Comparison of ENCODE assay signal across 8 mouse cellular contexts in the genomic region with DNA sequence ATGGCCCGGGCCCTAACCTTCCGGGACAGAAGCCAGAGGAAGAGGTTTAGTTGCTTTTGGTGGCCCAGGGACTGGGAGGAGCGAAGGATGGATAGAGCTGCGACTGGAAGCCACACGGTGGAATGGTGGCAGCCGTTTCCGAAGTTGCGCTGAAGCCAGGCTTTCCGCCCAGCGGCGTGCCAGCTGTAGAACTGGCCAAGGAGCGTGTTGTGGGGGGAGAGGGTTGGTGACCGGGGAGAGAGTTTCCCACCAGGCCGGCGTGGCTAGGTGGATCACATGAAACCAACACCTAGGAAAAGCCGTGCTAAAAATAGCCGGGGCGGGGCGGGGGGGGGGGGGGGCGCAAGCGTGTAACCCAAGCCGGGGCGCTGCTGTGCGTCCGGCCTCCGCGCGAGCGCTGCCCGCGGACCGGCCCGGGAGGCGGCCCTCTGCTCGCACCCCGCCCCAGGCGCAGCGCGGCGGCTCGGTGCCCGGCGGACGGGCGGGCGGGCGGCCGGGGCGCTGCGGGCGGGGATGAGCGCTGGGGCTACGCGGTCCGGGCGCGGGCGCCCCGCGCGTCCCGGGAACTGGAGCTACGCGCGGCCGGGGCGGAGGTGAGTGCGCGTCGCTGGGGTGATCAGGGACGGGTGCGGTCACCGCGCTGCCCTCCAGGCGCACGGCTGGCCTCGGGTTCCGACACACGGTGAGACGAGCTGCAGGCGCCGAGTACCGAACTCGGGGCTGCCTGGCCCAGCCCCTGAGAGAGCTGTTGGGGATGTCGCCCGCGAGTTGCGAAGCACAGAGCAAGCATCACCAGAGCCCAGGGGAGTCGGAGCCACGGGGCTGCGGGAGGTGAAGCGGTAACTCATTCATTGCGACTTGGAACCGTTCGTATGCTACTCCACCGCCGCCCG. TPM values are rescaled to one million over a fixed set of nuclear protein-coding genes. Genes with fewer than 3 reads are reported as not detected.
DNase-seq lines count a peak whose midpoint lies in the region; ATAC-seq and TF ChIP-seq lines count a peak whose summit lies in the region.

No protein-coding gene starts in this region.

- H3K4me2 ChIP-seq in forebrain, embryonic 12.5 days: peak overlapping the region; percentile 95
- peak overlapping the region; percentile 95 for H3K4me2 ChIP-seq in hindbrain, embryonic 12.5 days (replicated peaks)
- H3K4me2 ChIP-seq in liver, postnatal 0 days (ENCODE audit: low read depth, low read length): peak overlapping the region; percentile 73
- H3K4me2 ChIP-seq in stomach, embryonic 14.5 days (replicated peaks; ENCODE audit: low read depth, low read length): peak overlapping the region; percentile 67

- peak; percentile 14 to 31 for DNase-seq in left cerebral cortex, adult 18-20 months (ENCODE audit: low spot score in 2 of 2)
- DNase-seq in left cerebral cortex, postnatal 4 days: no peak
- peak; percentile 44 to 69 for DNase-seq in adrenal gland, postnatal 36 days
- no peak for DNase-seq in liver, postnatal 0 days
- no peak for DNase-seq in retina, embryonic 14.5 days (ENCODE audit: low spot score)

- peak overlapping the region; percentile 53 for H3K4me3 ChIP-seq in forebrain, embryonic 12.5 days (replicated peaks)
- H3K4me3 ChIP-seq in hindbrain, embryonic 12.5 days: peak overlapping the region; percentile 51
- peak overlapping the region; percentile 45 for H3K4me3 ChIP-seq in liver, postnatal 0 days (ENCODE audit: low read depth, low read length)
- peak overlapping the region; percentile 39 for H3K4me3 ChIP-seq in stomach, embryonic 14.5 days (ENCODE audit: low read depth, low read length)

- H3K36me3 ChIP-seq in forebrain, embryonic 12.5 days (replicated peaks): no peaks in the 10 kb centered on the region
- no peaks in the 10 kb centered on the region for H3K36me3 ChIP-seq in hindbrain, embryonic 12.5 days
- H3K36me3 ChIP-seq in liver, postnatal 0 days (replicated peaks; ENCODE audit: insufficient read depth, low read length): no peaks in the 10 kb centered on the region
- no peaks in the 10 kb centered on the region for H3K36me3 ChIP-seq in stomach, embryonic 14.5 days (ENCODE audit: control insufficient read depth, insufficient read depth, low read length)

- no peak for TF ChIP-seq EP300 in liver, postnatal 0 days (IDR thresholded peaks at IDR 0.05; ENCODE audit: low read depth)

- no peaks in the 10 kb centered on the region for H3K9me3 ChIP-seq in forebrain, embryonic 12.5 days
- no peaks in the 10 kb centered on the region for H3K9me3 ChIP-seq in hindbrain, embryonic 12.5 days (replicated peaks)
- no peaks in the 10 kb centered on the region for H3K9me3 ChIP-seq in liver, postnatal 0 days (ENCODE audit: low read length)
- H3K9me3 ChIP-seq in stomach, embryonic 14.5 days (ENCODE audit: control insufficient read depth, low read depth, low read length): no peaks in the 10 kb centered on the region

- WGBS in forebrain, embryonic 12.5 days: 1% methylated on average over 68 of the region's 98 CpGs
- WGBS in hindbrain, embryonic 12.5 days: 2% methylated on average over 67 of the region's 98 CpGs
- WGBS in liver, postnatal 0 days (ENCODE audit: insufficient replicate concordance): 2% methylated on average over 59 of the region's 98 CpGs
- WGBS in stomach, embryonic 14.5 days: 1% methylated on average over 74 of the region's 98 CpGs

- TF ChIP-seq CTCF in liver, postnatal 0 days (IDR thresholded peaks at IDR 0.05; ENCODE audit: low read depth): no peak

- H3K4me1 ChIP-seq in forebrain, embryonic 12.5 days: peaks cover 29% of the 10 kb centered on the region
- peaks cover 36% of the 10 kb centered on the region for H3K4me1 ChIP-seq in hindbrain, embryonic 12.5 days
- peaks cover 3% of the 10 kb centered on the region; the same call in 1 of the 2 replicates for H3K4me1 ChIP-seq in liver, postnatal 0 days (ENCODE audit: insufficient read depth)
- peaks cover 8% of the 10 kb centered on the region for H3K4me1 ChIP-seq in stomach, embryonic 14.5 days (ENCODE audit: control insufficient read depth, insufficient read depth, low read length)

- intact Hi-C loops in left cerebral cortex, postnatal 4 days (cut with DNase I): no loop called here

- ATAC-seq in forebrain, embryonic 12.5 days (ENCODE audit: low FRiP score): peak; percentile 44
- peak; percentile 21; the same call in 1 of the 2 replicates for ATAC-seq in hindbrain, embryonic 12.5 days (ENCODE audit: low FRiP score)
- peak; percentile 13 for ATAC-seq in liver, postnatal 0 days
- peak; percentile 28 for ATAC-seq in stomach, embryonic 14.5 days (ENCODE audit: insufficient number of reproducible peaks, insufficient read depth, low FRiP score, low read depth)

- peak overlapping the region; percentile 48 for H3K9ac ChIP-seq in forebrain, embryonic 12.5 days
- peak overlapping the region; percentile 70 for H3K9ac ChIP-seq in hindbrain, embryonic 12.5 days
- peak overlapping the region; percentile 37; the same call in 1 of the 2 replicates for H3K9ac ChIP-seq in liver, postnatal 0 days (replicated peaks)
- peak overlapping the region; percentile 66 for H3K9ac ChIP-seq in stomach, embryonic 14.5 days (replicated peaks; ENCODE audit: low read depth, low read length)

- no peak overlapping the region for H3K27ac ChIP-seq in forebrain, embryonic 12.5 days
- H3K27ac ChIP-seq in hindbrain, embryonic 12.5 days: no peak overlapping the region
- H3K27ac ChIP-seq in liver, postnatal 0 days (ENCODE audit: low read depth): no peak overlapping the region
- no peak overlapping the region for H3K27ac ChIP-seq in stomach, embryonic 14.5 days (ENCODE audit: low read length)

- peaks cover 77% of the 10 kb centered on the region for H3K27me3 ChIP-seq in forebrain, embryonic 12.5 days
- peaks cover 67% of the 10 kb centered on the region for H3K27me3 ChIP-seq in hindbrain, embryonic 12.5 days
- H3K27me3 ChIP-seq in liver, postnatal 0 days (ENCODE audit: insufficient read depth, low read length): peaks cover 40% of the 10 kb centered on the region
- peaks cover 3% of the 10 kb centered on the region; the same call in 1 of the 2 replicates for H3K27me3 ChIP-seq in stomach, embryonic 14.5 days (ENCODE audit: control insufficient read depth, insufficient read depth, low read length)

RNA-seq across cellular contexts. Expression of gene Zfpm1, which starts 51.9 kb away (rescaled TPM):
- 10 to 100 TPM; 35.6 to 37.5 TPM for total RNA-seq in left cerebral cortex, adult 18-20 months (2021)
- 10 to 100 TPM in 1 of 2 experiments, 1 to 10 TPM in 1; 8.6 to 12.2 TPM for total RNA-seq in left cerebral cortex, postnatal 4 days (2021)
- total RNA-seq in adrenal gland, postnatal 36 days (2021): 10 to 100 TPM; 14.0 to 15.5 TPM
- 0.82 and 1.2 TPM in 2 replicates for polyA plus RNA-seq in forebrain, embryonic 12.5 days (2016; fragmentation: Nextera tagmentation; extraction: Ambion mirVana)
- polyA plus RNA-seq in hindbrain, embryonic 12.5 days (2016; fragmentation: Nextera tagmentation; extraction: Ambion mirVana): 2.5 and 3.3 TPM in 2 replicates
- polyA plus RNA-seq in liver, postnatal 0 days (2015; fragmentation: Nextera tagmentation; extraction: Ambion mirVana): 5.7 and 6.9 TPM in 2 replicates
- polyA plus RNA-seq in stomach, embryonic 14.5 days (2014; fragmentation: Nextera tagmentation; extraction: Ambion mirVana): 3.1 TPM in 2 replicates

Comparison
In these comparisons a context has a peak if more than half of its experiments do, and no peak if none do; other contexts are left out.
1. DNase-seq: peak in left cerebral cortex, adult 18-20 months (2 of 2) and adrenal gland, postnatal 36 days (2 of 2); none in left cerebral cortex, postnatal 4 days (single experiment), liver, postnatal 0 days (single experiment) and retina, embryonic 14.5 days (single experiment).
2. Peak in every context shown above with its lines, with median percentiles within 50 percentile points of each other: ATAC-seq, H3K4me2 ChIP-seq, H3K4me3 ChIP-seq and H3K9ac ChIP-seq.